Mouse (Mus musculus): Measurements from ENCODE around the gene Cstf3. TPM values are rescaled to one million over a fixed set of nuclear protein-coding genes. Genes with fewer than 3 reads are reported as not detected.
A peak's percentile ranks its signal among the peaks of the same experiment; 100 is the strongest.

The Cstf3 gene
- polyA plus RNA-seq, 1 experiment, result 36.1 TPM

DNA sequence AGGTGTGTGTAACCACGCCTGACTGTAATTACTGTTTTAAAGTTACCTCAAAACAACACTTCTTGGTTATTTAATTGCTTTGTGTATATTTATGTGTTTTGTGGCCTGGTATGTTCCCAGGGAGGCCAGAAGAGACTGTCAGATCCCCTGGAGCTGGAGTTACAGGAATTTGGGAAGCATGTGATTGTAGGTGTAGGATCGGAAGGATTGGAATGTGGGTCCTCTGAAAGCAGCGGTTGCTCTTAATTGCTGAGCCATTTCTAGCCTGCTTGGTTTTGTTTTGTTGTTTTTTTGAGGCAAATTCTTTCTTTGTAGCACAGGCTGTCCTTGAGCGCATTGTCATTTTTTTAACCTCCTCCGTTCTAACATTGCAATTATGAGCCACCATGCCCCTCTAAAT lies 14.4 kb downstream of the Cstf3 start:
- DNase-seq (ENCODE audit: low spot score), result no peak

- no peak for DNase-seq (ENCODE audit: low spot score)
Observed at GRCm38 (mm10) chr2:104605560-104605959, 15.2 kb downstream of the Cstf3 start.

GRCm38 (mm10) chr2:104614786-104615185 lies 24.5 kb downstream of the Cstf3 start:
- DNase-seq (ENCODE audit: low spot score), result no peak

DNA sequence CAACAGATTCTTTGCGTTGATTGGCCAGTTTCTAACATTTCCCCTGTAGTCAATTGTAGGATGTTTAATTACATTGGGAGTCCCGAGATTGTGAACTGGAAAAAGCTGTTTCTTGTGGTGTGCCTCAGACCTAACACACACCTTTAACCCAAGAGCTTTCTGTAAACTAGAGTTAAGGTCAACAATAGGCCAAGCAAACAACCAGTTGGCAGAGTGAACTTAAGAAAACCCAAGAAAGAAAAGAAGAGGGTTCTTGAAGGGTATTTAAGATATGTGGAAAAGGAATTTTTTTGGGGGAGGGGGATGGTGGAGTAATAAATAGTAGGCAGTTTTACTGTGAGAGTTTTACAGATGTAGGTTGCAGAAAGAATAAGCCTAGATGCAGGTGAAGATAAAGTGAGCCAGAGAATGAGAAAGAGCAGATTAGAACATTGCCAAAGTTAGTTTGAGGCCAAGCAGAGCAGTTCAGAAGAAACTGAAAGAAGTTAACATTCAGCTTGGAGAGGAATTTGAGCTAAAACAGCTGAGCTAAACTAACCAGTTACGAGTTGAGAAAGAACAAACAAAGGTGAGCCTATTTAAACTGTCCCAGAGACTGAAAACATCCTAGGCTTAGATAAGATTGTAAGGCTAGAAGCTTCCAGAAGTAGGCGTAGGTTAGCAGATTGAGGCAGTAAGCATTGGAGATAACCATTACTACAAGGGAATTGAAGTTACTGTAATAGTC lies 25.8 kb downstream of the Cstf3 start:
- DNase-seq (ENCODE audit: low spot score), result no peak

GRCm38 (mm10) chr2:104658659-104659058 lies 68.3 kb downstream of the Cstf3 start:
- DNase-seq (ENCODE audit: low spot score), result no peak

- no peak for DNase-seq (ENCODE audit: low spot score)
Observed at GRCm38 (mm10) chr2:104663372-104664100, 73.2 kb downstream of the Cstf3 start.

GRCm38 (mm10) chr2:104669122-104669804 lies 78.9 kb downstream of the Cstf3 start:
- no peak for DNase-seq (ENCODE audit: low spot score)

GRCm38 (mm10) chr2:104671724-104672123 lies 81.4 kb downstream of the Cstf3 start:
- no peak for DNase-seq (ENCODE audit: low spot score)

DNA sequence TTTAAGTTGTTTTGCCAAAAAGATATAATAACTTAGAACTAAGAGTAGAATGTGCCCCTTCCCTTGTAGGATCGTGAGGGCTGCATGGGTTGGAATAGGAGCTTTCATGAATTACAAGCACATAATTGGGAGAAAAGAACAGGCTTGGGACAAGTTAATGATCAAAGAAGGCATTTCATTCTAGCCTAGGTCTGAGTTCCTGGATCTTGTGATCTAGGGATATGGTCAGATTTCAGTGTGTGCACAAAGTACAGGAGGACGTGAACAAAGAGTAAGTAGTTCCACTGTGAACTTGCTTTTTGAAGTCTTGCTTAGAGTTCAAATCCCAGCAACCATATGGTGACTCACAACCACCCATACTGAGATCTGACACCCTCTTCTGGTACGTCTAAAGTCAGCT lies 87.0 kb downstream of the Cstf3 start:
- no peak for DNase-seq (ENCODE audit: low spot score)

DNA sequence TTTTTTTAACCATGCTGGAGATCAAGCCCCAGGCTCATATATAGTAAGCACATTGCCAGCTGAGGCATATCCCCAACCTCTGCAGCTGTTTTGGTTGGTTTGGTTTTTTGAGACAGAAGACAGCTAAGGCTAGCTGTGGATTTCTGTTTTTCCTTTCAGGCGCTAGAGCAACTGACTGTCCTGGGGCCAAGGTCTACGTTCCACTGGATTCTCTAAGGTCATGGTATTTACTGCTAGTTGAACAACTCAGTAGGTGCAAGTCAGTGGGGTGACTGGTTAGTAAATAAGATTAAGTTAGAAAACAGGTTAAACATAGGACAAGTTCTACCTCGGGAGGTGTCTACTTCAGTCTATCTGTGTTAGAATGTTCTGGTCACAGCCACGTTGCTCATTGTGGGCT lies 94.4 kb downstream of the Cstf3 start:
- no peak for DNase-seq (ENCODE audit: low spot score)

- DNase-seq (ENCODE audit: low spot score), result peak; percentile 53
Observed at GRCm38 (mm10) chr2:104685418-104685817, 95.1 kb downstream of the Cstf3 start.

- no peak for DNase-seq (ENCODE audit: low spot score)
Observed at GRCm38 (mm10) chr2:104687261-104687660, 96.9 kb downstream of the Cstf3 start.

DNA sequence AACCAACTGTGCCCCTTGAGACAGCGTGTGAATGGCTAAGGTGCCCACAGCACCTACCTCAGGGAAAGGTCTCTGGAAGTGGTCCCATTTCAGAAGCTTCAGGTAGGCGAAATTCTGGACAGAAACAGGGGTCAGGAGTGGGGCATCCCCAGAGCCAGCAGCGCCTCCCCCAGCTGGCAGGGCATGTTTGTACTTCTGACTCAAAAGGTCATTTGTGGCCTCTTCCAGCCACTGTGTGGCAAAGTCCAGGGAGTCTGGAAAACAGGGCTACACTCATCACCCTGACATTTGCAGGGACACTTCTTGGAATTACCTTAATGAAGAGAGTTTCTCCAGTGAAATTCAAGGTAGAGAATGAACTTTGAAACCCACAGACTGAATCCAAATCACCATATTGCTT lies 98.0 kb downstream of the Cstf3 start:
- no peak for DNase-seq (ENCODE audit: low spot score)

DNA sequence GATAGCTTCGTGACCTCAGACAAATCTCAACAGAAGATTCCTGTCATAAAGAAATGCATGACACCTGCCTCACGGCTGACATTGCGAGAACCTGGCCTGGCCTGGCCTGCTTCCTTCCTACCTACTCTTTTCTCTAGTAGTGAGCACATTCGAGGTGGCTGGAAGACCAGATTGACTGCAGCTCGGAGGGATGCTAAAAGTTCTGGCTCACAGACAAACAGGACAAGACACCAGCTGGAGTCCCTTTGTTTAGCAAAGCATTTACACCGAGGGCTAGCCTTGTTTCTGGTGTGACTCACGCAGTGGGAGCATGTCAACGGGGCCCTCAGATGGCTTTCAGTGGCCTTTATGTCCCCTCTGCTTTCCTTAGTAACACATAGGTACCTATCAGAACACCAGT lies 98.4 kb downstream of the Cstf3 start:
- DNase-seq (ENCODE audit: low spot score), result no peak

- no peak for DNase-seq (ENCODE audit: low spot score)
Observed at GRCm38 (mm10) chr2:104690720-104691119, 100.4 kb downstream of the Cstf3 start.

DNA sequence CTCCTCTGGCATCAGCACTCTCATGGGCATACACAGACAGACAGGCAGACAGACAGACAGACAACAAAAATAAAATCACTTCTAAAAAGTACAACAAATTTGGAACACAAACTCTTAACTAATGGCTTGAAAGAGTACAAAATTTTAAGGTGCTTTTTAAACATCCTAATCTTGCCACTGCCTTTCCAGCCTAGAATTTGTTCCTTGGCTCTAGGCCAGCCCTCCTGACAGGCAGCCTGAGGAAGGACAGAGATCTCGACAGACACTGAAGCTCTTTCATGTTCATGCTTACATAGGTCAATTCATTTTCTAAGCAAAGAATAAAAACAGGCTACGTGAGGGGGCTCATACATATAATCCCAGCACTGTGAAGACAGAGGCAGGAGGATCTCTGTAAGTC lies 102.2 kb downstream of the Cstf3 start:
- no peak for DNase-seq (ENCODE audit: low spot score)

DNA sequence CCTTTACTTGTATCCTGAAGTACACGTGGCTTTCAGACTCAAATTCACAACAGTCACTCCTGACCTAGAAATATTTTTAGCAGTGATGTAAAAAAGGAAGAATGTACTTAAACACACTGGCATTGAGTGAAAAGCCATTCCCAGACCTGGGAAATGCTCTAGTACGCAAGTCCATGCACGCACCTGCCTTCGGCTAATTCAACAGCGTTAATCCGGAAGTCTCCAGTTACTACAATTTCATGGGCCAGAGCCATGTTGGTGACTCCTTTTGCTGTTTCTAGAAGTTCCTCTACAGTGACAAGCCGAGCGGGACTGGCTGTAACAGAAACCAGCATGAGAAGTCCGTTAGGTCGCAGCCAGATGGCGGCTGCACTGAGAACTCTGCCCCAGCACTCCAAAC lies 109.3 kb downstream of the Cstf3 start:
- DNase-seq (ENCODE audit: low spot score), result no peak

GRCm38 (mm10) chr2:104703158-104703557 lies 112.8 kb downstream of the Cstf3 start:
- DNase-seq (ENCODE audit: low spot score), result no peak

DNA sequence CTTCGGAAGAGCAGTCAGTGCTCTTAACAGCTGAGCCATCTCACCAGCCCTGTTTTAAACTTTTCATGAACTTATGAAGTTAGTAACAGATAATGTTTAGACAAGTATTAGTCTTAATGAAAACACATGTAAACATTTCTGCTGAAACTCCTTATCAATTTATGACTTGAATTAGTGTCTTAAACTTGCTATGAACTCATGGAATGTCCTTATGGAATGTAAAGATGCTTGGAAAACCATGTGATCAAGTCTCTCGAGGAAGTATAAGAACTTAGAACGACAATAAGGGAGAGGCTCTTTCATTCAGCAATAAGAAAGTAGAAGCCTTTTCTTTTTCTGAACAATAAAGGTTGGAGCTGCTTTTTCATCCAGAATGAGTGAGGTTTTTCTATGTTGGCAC lies 114.0 kb downstream of the Cstf3 start:
- DNase-seq (ENCODE audit: low spot score), result no peak

DNA sequence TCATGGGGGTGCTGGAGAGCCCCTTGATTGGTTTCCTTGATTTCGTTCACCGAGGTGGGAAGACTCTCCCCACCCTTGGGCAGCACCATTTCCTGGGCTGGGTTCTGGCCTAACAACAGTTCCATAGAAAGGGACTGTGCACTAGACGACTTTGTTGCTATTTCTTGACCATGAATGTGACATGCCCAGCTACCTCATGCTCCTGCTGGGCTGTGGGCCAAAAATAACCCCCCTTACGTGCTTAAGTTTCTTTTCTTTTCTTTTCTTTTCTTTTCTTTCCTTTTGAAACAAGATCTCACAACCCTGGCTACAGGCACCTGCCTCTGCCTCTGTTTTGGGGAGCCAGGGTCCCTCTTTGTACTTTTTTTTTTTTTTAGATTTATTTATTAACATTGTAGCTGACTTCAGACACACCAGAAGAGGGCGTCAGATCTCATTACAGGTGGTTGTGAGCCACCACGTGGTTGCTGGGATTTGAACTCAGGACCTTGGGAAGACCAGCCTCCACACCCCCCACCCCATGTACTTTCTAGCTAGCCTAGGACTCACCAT lies 119.5 kb downstream of the Cstf3 start:
- DNase-seq (ENCODE audit: low spot score), result no peak

GRCm38 (mm10) chr2:104710670-104711370 lies 120.5 kb downstream of the Cstf3 start:
- no peak for DNase-seq (ENCODE audit: low spot score)
